Mouse (Mus musculus) limb, embryonic 10.5 days (tissue): ENCODE measurements around the gene Cldn6. TPM values are rescaled to one million over a fixed set of nuclear protein-coding genes. Genes with fewer than 3 reads are reported as not detected.
A peak's percentile ranks its signal among the peaks of the same experiment; 100 is the strongest.

ENCODE experiments used
- DNase-seq: peaks from one replicate; pipeline ENCODE4 v3.0.0-alpha.2; 2017; ENCODE audit warnings: low spot score
- H3K27ac ChIP-seq: fragments of 300-500 bp; sonication (generic); 2 replicates; pipeline ENCODE4 v1.5.1; 2016; ENCODE audit warnings: mild to moderate bottlenecking
- H3K27me3 ChIP-seq: fragments of 300-500 bp; sonication (generic); 2 replicates; pipeline ENCODE4 v1.6.1; 2016; ENCODE audit warnings: low read depth, mild to moderate bottlenecking; ENCODE audit not compliant: poor library complexity, severe bottlenecking
- H3K36me3 ChIP-seq: fragments of 300-500 bp; sonication (generic); 2 replicates; pipeline ENCODE4 v1.6.1; 2016; ENCODE audit warnings: mild to moderate bottlenecking, moderate library complexity
- H3K4me1 ChIP-seq: fragments of 300-500 bp; sonication (generic); 2 replicates; pipeline ENCODE4 v1.6.1; 2016
- H3K4me3 ChIP-seq: fragments of 300-500 bp; sonication (generic); 2 replicates; pipeline ENCODE4 v1.5.1; 2016; ENCODE audit warnings: mild to moderate bottlenecking, moderate library complexity
- H3K9me3 ChIP-seq: fragments of 300-500 bp; sonication (generic); replicated peaks from 2 replicates; pipeline ENCODE4 v1.6.1; 2016; ENCODE audit warnings: mild to moderate bottlenecking
- WGBS: fragments of 180-500 bp; shearing (Covaris S2); methylation state at CpG from one replicate; pipeline ENCODE4 v1.1.7; 2016; 5-methylcytosine and 5-hydroxymethylcytosine counted together
- polyA plus RNA-seq: library from polyadenylated mRNA; unstranded; fragments of >200 nt; fragmentation: Nextera tagmentation; extraction: Ambion mirVana; gene quantifications from 2 replicates; pipeline ENCODE4 v1.2.1, GENCODE M21; 2016

Cldn6 gene
- polyA plus RNA-seq = 32.7 and 42.1 TPM in 2 replicates

GRCm38 (mm10) chr17:23679127-23679835, at the start of gene Cldn6:
TSS of gene Cldn6 (plus strand) at chr17:23679249.
- WGBS = 2% methylated on average over 38 of the region's 38 CpGs

DNA sequence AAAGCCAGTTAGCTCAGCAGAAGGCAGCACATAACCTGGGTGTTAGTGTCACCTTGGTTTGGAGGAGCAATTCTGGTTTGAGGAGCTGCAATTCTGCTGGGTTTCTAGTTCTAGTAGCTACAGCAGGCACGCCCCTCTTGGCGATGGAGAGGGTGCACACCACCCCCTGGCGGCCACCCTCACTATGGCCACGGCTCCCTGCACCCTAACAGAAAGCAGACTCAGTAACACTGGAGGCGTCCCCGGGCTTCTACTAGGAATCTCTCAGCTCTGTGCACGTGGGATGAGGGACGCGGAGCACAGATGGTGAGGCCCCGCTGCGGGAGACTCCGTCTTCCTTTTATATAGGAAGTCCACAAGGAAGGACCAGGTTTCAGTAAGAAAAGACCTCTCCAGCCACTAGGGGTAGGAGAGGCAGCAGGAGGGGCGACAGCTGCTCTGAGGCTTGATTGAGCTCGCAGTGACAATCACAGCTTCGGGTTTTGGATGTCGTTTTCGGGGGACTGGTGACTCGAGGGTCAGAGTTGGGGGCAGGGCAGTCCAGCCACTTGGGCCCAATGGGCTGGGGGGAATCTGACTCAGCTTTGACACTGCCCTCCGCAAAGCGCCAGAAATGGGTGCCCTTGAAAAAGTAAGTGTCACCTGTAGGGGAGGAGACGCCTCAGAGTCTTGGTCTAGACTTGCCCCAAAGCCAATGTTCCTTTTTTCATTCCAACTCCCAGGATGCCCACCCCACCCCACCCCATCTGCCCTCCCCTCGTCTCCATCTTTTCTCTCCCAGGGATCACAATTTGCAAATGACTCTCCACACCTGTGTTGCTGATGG, 48.6 kb upstream of the Cldn6 start:
- H3K4me1 ChIP-seq = peaks cover 9% of the 10 kb centered on the region
- H3K4me3 ChIP-seq = peak overlapping the region; percentile 36
- no peaks in the 10 kb centered on the region for H3K9me3 ChIP-seq
- peak; percentile 87 for DNase-seq
- peaks cover 12% of the 10 kb centered on the region for H3K27me3 ChIP-seq
- no peaks in the 10 kb centered on the region for H3K36me3 ChIP-seq
- 18% methylated on average over 22 of the region's 22 CpGs for WGBS
- no peak overlapping the region for H3K27ac ChIP-seq

More at GRCm38 (mm10) chr17:23679127-23679835, at the start of gene Cldn6:
- H3K4me3 ChIP-seq = peak within 1 kb of the TSS; percentile 36
- peaks cover 93% of the 10 kb centered on the region for H3K27me3 ChIP-seq
- DNase-seq = peak; percentile 47
- H3K9me3 ChIP-seq = no peaks in the 10 kb centered on the region
- no peaks in the 10 kb centered on the region for H3K36me3 ChIP-seq
- peaks cover 61% of the 10 kb centered on the region for H3K4me1 ChIP-seq
- H3K27ac ChIP-seq = no peak within 1 kb of the TSS

DNA sequence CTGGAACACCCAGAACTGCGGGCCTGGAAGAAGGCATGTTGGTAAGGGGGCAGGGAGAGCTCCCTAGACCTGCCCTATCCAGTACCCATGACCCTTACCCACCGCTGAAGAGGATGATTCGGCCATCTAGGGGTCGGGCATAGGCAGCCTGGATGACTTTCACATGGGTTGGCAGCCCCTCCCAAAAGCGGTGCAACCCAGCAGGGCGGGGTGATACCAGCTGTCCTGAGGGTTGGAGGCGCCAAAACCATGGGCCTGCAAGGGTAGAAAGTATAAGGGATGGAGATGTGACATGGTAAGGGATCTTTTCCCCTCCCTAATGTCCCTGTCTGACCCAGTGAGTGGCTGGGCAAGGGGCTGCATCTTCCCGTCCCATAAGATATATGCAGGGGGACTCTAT, 47.8 kb upstream of the Cldn6 start:
- Histone ChIP-seq H3K27ac (no peak overlapping the region), H3K4me3 (no peak overlapping the region), H3K36me3 (no peaks in the 10 kb centered on the region), H3K9me3 (no peaks in the 10 kb centered on the region), H3K4me1 (peaks cover 9% of the 10 kb centered on the region), H3K27me3 (peaks cover 12% of the 10 kb centered on the region)
- 80% methylated on average over 8 of the region's 8 CpGs for WGBS
- no peak for DNase-seq

DNA sequence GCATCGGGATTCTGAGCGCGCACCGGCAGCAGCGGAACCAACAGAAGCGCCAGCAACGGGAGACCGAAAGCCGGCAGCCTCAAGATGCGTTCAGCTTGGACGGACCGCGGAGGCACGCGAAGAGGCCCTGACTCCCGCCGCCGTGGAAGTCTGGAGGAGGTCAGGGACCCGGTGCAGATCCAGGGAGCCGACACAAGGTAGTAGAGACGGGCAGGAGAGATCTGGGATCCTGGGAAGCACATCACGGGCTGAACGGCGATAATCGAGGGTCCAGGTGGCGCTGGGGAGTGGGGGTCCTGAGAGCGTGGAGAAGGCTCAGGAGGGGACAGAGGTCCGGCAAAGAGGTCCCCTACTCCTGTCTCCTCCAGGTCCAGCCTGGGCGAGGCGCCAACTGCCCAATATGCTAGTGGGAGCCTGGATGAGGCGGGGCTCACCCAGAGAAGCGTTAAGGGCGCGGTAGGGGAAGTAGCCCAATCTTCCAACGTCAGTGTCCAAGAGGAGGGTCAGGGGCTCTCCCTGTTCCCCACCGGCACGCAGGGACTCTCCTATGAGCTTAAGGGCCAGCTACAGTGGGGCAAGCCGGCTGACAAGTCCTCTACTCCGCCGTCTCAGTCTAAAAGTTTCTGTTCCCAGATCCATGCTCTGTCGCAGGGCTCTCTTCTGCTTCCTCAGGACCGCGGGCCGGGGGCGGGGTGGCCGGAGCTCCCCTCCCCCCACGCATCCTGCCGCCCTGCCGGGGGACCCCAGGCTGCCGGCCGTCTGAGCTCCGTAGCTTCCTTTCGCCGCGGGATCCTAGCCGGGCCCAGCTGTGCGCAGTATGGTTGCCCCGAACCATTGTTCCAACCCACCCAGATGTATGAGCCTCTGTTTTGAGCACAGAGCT, 34.2 kb upstream of the Cldn6 start, which contains the start of gene Mmp25:
Gene Mmp25, minus strand, starts transcription at position 665 of the 883 bp plus-strand sequence.
- peak within 1 kb of the TSS; percentile 77 for H3K27ac ChIP-seq
- H3K27me3 ChIP-seq = peaks cover 49% of the 10 kb centered on the region
- peaks cover 13% of the 10 kb centered on the region for H3K4me1 ChIP-seq
- no peaks in the 10 kb centered on the region for H3K36me3 ChIP-seq
- WGBS = under 1% methylated on average over 58 of the region's 58 CpGs
- peak within 1 kb of the TSS; percentile 60 for H3K4me3 ChIP-seq
- H3K9me3 ChIP-seq = no peaks in the 10 kb centered on the region
- DNase-seq = peak; percentile 69

GRCm38 (mm10) chr17:23645894-23646293, 33.2 kb upstream of the Cldn6 start:
- H3K36me3 ChIP-seq = no peaks in the 10 kb centered on the region
- peaks cover 49% of the 10 kb centered on the region for H3K27me3 ChIP-seq
- DNase-seq = no peak
- peaks cover 13% of the 10 kb centered on the region for H3K4me1 ChIP-seq
- no peak overlapping the region for H3K4me3 ChIP-seq
- no peaks in the 10 kb centered on the region for H3K9me3 ChIP-seq
- 36% methylated on average over 10 of the region's 10 CpGs for WGBS
- no peak overlapping the region for H3K27ac ChIP-seq

DNA sequence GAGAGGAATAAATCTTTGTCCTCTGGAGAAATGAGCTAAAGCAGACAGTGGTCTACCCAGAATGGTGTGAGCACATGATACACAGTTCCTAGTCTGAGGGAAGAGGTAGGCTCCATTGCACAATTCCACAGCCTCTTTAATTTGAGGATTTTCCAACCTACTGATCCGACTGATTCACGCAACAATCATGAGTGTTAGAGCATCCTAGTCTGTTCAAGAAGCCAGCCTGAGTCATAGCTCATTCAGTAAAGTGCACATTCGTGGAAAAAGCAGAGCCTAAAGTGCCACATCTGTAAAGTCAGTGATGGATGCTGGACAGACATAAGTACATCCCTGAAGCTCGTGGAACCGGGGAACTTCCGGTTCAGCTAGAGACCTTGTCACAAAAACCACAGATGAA, 27.7 kb upstream of the Cldn6 start:
- Histone ChIP-seq H3K27me3 (peaks cover 10% of the 10 kb centered on the region; the same call in 1 of the 2 replicates), H3K4me1 (no peaks in the 10 kb centered on the region), H3K27ac (no peak overlapping the region), H3K4me3 (no peak overlapping the region), H3K9me3 (no peaks in the 10 kb centered on the region), H3K36me3 (no peaks in the 10 kb centered on the region)
- no peak for DNase-seq
- 84% methylated on average over 6 of the region's 6 CpGs for WGBS

- Histone ChIP-seq H3K4me1 (no peaks in the 10 kb centered on the region), H3K4me3 (no peak overlapping the region), H3K27ac (no peak overlapping the region), H3K9me3 (no peaks in the 10 kb centered on the region), H3K36me3 (no peaks in the 10 kb centered on the region), H3K27me3 (no peaks in the 10 kb centered on the region; the same call in 1 of the 2 replicates)
- no peak for DNase-seq
- 82% methylated on average over 2 of the region's 2 CpGs for WGBS
These were observed 25.7 kb upstream of the Cldn6 start for GRCm38 (mm10) chr17:23653324-23653723.

DNA sequence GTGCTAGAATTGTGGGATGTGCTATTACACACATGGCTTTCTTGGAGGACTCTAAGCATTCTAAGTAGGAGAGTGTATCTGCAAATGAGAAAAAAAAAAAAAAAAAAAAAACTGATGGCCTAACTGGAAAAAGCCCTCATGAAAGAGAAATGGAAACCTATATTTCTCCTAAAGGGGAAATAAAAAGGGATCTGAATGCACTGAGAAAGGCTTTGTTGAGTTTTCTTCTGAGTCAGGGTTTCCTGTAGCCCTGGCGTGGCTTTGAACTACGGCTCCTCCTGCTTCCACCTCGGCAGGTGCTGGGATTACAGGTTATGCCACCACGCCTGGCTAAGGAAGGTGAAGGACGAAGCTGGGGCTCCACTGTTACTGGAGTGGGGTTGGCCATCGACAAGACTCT, 25.0 kb upstream of the Cldn6 start:
- peaks cover 3% of the 10 kb centered on the region; the same call in 1 of the 2 replicates for H3K27me3 ChIP-seq
- WGBS = 52% methylated on average over 6 of the region's 6 CpGs
- no peaks in the 10 kb centered on the region for H3K9me3 ChIP-seq
- DNase-seq = no peak
- no peak overlapping the region for H3K27ac ChIP-seq
- no peak overlapping the region for H3K4me3 ChIP-seq
- no peaks in the 10 kb centered on the region for H3K36me3 ChIP-seq
- no peaks in the 10 kb centered on the region for H3K4me1 ChIP-seq

DNA sequence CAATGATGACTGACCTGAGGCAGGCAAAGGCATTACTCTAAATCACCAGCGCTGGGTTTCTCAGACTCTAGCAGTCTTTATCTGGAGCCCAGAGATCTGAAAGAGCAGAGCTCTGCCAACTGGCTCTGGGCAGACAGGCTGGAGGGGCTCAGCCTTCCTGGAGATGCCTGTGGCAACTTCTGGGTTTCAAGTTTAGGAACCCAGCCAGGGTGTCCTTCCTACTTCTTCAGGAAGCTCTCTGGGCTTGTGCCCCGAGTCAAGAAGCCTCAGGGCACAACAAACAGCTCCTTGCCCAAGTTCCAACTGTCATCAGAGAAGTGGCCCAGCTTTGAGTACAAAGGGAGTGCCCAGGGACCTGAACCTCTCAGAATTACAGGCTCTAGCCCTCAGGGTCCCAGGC, 24.6 kb upstream of the Cldn6 start:
- H3K27ac ChIP-seq = no peak overlapping the region
- no peaks in the 10 kb centered on the region for H3K9me3 ChIP-seq
- no peak overlapping the region for H3K4me3 ChIP-seq
- DNase-seq = no peak
- H3K4me1 ChIP-seq = no peaks in the 10 kb centered on the region
- peaks cover 7% of the 10 kb centered on the region for H3K27me3 ChIP-seq
- WGBS = 65% methylated on average over 2 of the region's 2 CpGs
- H3K36me3 ChIP-seq = no peaks in the 10 kb centered on the region

DNA sequence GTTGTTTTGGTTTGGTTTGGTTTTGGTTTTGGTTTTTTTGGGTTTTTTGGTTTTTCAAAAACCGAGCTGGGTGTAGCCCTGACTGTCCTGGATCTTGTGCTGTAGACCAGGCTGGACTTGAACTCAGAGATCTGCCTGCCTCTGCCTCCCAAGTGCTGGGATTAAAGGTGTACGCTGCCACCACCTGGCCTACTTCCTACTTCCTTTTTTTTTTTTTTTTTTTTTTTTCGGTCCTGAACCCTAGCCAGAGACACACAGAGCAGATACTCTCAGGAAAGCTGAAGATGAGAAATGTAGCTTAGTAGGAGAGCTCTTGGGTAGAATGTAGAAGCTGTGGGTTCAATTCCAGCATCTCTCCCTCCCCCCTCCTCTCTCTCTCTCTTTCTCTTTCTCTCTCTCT, 20.6 kb upstream of the Cldn6 start:
- no peak overlapping the region for H3K27ac ChIP-seq
- H3K27me3 ChIP-seq = peaks cover 48% of the 10 kb centered on the region
- WGBS = 77% methylated on average over 3 of the region's 3 CpGs
- no peaks in the 10 kb centered on the region for H3K36me3 ChIP-seq
- H3K4me3 ChIP-seq = no peak overlapping the region
- DNase-seq = no peak
- H3K9me3 ChIP-seq = no peaks in the 10 kb centered on the region
- H3K4me1 ChIP-seq = peaks cover 8% of the 10 kb centered on the region

DNA sequence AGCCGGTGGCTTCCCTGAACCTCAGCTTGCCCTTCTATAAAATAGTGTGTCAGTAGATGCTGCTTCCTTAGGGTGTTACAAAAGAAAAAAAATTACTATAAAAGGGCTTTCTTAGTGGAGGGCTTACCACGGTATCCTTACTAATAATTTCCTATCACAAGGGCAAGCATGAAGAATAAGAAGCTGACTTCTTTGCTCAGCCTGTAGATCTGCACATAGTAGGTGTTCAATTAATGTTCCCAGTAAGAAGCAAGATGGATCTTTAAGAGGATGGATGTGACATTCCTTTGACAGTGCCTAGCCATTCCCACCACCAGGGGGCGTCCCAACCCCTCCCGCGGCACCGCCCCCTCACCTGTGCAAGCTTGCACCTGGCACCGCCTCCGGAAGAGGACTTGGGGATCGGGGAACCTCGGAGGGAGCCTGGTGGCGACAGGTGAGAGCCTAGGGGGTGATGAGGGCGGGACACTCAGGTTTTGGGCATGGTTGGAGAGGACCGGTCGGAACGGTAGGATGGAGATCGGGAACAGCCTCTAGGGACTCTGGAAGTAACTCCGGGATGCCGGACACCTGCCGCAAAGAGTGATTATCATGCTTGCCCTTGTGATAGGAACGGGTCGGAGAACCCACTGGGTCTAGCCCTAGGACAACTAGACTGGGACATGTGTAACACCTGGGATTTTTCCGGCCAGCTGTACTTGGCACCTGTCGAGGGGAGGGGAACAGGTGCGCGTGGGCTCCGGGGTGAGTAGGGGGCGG, 18.8 kb upstream of the Cldn6 start, which contains the start of gene Bicdl2:
Gene Bicdl2, plus strand, starts transcription at position 390 of the 759 bp plus-strand sequence.
- H3K9me3 ChIP-seq = no peaks in the 10 kb centered on the region
- peak; percentile 68 for DNase-seq
- peaks cover 18% of the 10 kb centered on the region for H3K4me1 ChIP-seq
- 4% methylated on average over 27 of the region's 27 CpGs for WGBS
- no peaks in the 10 kb centered on the region for H3K36me3 ChIP-seq
- peaks cover 52% of the 10 kb centered on the region for H3K27me3 ChIP-seq
- peak within 1 kb of the TSS; percentile 6; the same call in 1 of the 2 replicates for H3K4me3 ChIP-seq
- no peak within 1 kb of the TSS for H3K27ac ChIP-seq

DNA sequence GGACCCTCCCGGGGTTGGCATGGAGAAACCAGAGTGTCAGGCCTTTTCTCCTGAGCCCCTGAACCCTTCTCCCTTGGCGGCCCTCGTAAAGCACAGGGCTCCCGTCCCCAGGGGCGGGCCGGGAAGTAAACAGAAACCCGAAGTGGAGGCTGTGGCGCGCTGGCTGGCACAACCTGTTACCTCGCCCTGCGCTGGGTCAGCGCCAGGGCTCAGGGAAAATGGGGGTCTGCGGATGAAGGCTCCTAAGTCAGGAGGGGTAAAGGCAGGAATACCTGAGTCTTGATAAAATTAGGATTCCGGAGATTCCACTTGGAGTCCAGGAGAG, 18.2 kb upstream of the Cldn6 start:
- Histone ChIP-seq H3K4me1 (peaks cover 24% of the 10 kb centered on the region), H3K27me3 (peaks cover 52% of the 10 kb centered on the region), H3K9me3 (no peaks in the 10 kb centered on the region), H3K36me3 (no peaks in the 10 kb centered on the region), H3K27ac (no peak overlapping the region), H3K4me3 (no peak overlapping the region)
- 4% methylated on average over 14 of the region's 14 CpGs for WGBS
- no peak for DNase-seq
